Mouse (Mus musculus) testis, adult 2 months (tissue): ENCODE data around the gene Rpl36al.

Source experiments
- CTCF ChIP-seq: fragments of 200-500 bp; IDR thresholded peaks from 2 replicates; pipeline ENCODE4 v1.5.1; 2012; ENCODE audit warnings: low read depth, mild to moderate bottlenecking, inconsistent platforms, low read length, moderate library complexity; ENCODE audit not compliant: control insufficient read depth, insufficient read depth, insufficient replicate concordance
- POLR2A ChIP-seq: fragments of 200-500 bp; IDR thresholded peaks from 2 replicates; pipeline ENCODE4 v1.6.1; 2012; ENCODE audit warnings: low read depth, mild to moderate bottlenecking, inconsistent platforms, low read length, moderate library complexity; ENCODE audit not compliant: control insufficient read depth

- TF ChIP-seq POLR2A, result no peak
- TF ChIP-seq CTCF, result peak; percentile 25; the same call in 1 of the 2 replicates
Observed at GRCm38 (mm10) chr12:69229251-69229650, 45.4 kb upstream of the Rpl36al start.
